Mouse (Mus musculus) mouse trophoblast stem cell (cell line): ENCODE results near the gene Gm9922.

ENCODE experiments used
- in situ Hi-C, 2 experiments: fragments of 300-500 bp; cut with MseI, MboI; formaldehyde crosslinking; loops; 2 replicates in 1 of 2; 3 replicates in 1 of 2; pipeline ENCODE4 v1.15.1; 2025

The Gm9922 gene

GRCm38 (mm10) chr14:101687696-101688095, 41.9 kb downstream of the Gm9922 start:
- in situ Hi-C loops = no loop called here
